Mouse (Mus musculus): ENCODE measurements at regions not wholly inside any gene's neighbourhood (a gene's known extent, or its start where the extent isn't known, plus 50 kb on each side); places are given as distances from the start of the nearest gene placed in this dataset.

DNA sequence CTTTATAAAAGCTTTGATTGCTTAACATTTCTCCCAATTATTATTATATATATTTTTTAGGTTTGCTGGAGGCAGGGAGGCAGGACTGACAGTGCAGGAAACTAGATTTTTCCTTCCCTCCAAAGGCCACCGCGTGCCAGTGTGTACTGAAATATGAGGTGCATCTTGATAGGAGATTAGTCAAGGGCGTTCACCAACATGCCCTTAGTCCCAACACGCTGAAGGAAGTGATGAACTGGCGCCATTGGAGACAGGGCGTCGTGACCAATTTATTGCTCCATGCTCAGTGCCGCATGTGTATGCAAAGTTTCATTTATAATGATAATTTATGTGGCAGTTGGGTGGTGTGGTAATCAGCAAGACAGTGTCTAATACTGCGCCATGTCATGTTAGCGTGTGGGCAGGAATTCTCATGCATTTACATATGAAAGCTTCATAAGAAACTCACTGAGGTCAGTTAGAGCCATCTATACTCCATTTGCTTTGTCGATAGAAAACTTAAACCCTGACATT lies 66.2 kb downstream of the Isl1 start:
- no peak for DNase-seq (ENCODE audit: low spot score)

DNA sequence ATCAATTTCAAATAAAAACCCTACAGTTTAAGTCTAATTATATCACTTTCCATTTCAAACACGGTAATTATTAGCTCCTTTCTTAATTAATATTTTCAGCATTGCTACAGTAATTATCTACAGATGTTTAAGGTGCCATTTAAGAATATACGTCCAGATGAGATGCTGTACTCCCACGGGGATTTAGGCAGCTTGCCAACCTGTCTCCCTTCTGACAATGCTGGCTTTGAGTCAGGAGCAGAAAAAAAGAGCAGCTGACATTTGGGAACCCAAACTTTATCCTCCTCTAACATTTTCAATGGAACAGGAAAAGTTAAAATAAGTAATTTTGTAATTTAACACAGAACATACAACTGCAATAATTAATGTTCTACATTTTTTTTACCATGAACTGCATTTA lies 94.4 kb downstream of the Isl1 start:
- DNase-seq (ENCODE audit: low spot score), result no peak

DNA sequence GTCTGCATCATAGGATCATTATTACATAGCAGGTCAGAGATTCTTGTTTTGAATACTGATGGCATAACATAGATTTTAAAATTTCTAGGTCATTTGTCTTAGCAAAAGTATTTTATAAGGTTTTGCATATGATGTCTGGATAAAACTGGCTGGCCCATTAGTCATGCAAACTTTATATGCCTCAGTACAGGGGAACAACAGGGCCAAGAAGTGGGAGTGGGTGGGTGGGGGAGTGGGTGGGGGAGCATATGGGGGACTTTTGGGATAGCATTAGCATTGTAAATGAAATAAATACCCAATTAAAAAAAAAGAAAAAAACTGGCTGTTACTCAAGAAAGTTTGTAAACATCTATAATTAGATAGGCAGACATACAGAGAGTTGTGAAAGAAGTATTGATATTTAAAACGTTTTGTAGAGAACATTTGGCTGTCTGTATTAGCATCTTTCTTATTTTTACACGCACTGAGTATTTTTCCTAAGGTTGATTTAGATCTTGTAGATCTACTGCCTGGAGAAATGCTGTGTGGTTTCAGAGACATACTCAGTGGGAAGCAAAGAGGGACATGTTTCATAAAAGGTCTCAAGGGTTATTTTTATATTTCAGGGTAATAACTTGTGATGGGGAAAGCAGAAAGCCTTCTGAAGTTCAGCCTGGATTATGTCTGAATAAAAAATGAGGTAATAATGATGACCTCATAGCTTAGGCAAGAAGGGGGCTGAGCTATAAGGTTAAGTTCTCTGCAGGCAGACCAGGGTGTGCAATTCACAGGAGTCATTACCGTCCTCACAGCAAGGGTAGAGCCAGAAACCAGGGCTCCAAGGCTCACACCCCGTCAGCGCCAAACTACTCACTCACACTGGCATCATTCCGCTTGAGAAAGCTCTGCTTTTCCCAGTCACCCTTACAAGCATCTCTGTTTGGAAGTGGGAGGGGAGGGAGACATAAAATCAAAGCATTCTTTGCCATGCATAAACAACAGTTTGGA lies 95.4 kb downstream of the Isl1 start:
- DNase-seq (ENCODE audit: low spot score), result no peak

DNA sequence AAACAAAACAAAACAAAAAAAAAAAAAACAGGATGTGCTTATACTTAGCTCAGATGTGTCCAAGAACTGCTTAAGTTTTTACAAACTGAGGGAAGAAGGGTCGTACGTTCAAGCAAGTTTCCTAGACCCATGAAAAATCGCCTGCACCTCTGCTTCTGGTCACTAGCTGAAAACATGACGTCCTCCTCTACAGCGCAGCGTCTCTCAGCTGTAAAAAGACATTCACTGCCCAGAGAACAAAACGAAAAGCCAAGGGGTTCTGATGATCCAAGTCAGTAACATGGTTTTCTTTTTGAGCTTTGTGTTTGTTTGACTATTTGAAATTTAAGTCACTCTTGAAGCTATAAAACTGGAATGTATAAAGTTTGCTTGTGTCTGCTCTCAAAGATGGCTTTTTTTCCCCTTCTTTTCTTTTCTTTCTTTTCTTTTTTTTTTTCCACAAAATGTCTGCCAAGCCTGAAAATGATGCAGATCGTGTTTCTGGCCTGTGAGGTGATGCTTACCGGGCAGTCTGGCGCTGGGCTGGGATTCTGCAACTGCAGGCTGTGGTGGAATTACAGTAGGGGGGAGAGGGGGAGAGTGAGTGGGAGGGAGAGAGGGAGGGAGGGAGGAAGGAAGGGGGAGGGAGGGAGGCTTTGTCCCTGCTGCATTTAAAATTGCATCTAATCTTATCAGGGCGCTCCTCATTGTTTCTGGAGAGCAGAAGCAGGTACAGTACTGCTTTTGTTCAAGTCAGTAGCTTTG lies 108.1 kb downstream of the Isl1 start:
- DNase-seq (ENCODE audit: low spot score), result peak; percentile 10

DNA sequence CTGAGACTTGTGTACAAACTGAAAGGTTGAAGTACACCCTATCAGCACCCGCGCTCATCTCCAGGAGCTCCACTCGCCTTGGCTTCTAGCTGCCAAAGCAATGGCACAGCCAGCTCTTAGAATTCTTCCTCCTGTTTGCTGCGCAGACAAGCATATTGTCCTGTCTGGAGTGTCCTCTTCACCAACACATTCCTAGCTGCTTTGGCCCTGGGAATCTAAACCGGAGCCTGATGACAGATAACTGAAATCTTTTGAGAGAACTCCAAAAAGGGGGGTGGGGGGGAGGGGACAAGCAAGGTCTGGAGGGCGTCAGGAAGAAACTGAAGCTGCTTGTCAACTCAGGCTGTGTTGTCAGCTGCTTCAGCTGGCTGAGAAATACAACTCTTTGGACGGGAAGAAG lies 122.4 kb downstream of the Isl1 start:
- DNase-seq (ENCODE audit: low spot score), result no peak

DNA sequence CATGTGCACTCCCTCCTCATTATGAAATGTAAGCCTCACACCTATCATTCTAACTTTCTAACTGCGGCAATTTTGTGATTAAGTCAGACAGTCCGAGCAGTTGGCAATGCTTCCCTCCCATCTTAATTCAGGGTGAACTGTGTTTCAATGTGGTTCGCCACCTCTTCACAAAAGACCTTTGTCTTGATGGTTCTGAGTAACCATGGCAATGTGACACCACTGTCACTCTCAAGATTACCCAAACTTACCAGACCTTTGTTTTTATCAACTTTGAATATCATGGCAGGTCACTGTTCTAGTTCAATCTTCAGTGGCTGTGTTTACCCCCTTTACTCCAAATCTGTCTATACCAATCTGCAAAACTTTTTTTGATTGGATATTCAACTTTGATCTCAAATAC lies 131.7 kb downstream of the Isl1 start:
- DNase-seq (ENCODE audit: low spot score), result no peak

DNA sequence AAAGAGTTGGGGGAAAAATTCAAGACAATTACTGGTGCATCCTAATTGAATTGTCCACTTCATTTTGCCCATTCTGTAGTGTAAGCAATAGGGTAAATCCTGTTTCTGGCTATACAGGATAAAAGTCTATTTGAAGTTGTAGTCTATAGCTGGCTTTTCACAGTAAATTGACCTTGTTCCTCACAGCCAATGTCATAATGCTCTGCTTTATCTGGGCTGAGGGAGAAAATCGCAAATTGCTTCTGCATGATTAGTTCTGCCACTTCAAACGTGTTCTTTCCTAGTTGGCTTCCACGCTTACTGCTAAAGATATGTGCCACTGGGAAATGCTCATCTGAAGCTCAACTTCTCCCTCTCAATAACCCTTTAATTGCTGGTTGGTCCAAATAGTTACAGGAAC lies 134.5 kb downstream of the Isl1 start:
- no peak for DNase-seq (ENCODE audit: low spot score)

DNA sequence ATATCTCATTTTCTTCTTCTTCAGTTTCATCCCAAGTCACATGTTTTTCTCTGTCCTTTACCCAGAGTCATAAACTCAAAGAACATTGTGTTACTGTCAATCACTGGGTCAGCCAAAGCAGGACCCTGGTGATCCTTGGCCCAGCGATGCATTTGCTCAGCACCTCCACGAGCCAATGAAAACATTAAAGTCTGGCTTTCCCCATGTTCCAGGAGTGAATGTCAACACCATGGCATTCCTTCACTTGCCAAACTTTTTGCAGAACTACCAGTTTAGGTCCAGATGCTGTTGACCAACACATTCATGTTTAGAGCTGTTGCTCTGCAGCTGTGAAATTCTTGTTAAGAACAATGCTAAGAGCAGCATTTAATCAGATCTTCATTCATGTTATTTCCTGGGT lies 135.6 kb downstream of the Isl1 start:
- no peak for DNase-seq (ENCODE audit: low spot score)

DNA sequence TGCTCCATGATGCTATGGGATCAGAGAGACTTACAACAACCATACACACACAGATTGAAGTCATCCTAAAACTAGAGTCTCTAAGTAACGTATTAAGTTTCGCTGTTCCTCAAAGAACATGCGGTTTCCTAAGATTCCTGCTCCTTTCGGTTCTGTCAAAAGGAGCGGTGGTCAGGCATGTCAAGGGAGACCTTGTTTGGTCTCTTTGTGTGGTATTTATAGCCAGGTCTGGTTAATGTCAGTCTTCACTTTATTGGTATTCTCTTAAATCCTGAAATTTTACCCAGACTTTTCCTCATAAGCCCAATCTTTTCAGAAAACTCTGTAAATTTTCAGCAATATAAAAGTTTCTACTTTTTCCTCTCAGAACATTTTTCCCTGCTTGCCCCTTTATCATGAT lies 166.5 kb downstream of the Isl1 start:
- no peak for DNase-seq (ENCODE audit: low spot score)

DNA sequence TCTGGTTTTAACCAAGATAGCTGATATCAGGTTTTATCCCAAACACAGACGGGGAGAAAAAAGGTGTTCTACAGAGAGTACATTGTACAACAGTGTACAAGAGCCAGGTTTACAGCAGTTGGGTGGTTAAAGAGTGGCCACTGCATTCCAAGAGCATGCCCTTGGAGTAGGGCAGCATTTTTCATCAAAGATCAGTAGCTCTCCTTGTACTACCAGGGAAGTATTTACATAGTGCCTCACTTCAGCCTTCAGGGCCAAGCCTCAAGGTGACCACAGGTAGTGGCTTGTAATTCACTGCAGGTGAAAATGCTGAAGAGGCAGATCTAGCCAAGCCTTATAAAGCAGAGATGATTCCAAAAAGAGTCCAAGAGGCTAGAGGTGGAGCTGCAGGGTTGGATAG lies 190.8 kb downstream of the Isl1 start:
- DNase-seq (ENCODE audit: low spot score), result no peak

DNA sequence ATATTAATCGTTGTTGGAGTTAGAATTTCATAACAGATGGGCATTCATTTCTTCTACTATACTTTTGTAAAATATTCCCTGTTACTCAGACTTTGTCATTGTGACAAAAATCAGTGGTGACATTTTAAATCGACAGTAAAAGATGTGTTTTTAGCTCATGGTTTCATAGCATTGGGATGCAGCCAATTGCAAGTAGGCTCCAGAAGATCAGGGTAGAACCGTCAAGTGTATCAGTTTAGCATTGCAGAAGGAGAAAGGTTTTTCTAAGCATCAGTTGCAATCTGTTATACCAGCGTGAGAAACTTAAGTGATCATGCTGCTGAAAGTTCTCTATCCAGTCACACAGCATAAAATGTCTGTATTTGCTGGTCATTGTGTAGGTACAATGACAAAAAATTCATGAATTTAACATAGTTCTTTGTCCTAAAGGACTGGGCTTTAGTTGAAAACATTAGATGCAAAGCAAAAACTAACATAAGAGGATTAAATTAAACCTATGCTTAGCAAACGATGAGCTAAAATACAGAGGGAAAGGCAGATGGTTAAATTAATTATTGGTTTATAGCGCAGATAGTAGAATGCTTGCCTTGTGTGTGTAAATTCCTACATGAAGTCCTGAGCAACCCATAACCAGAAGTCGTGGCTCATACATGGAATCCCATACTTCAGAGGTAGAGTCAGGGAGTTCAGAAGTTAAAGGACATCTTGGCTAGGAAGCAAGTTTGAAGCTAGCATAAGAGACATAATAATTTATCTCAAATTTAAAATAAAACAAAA lies 198.3 kb downstream of the Isl1 start:
- no peak for DNase-seq (ENCODE audit: low spot score)

DNA sequence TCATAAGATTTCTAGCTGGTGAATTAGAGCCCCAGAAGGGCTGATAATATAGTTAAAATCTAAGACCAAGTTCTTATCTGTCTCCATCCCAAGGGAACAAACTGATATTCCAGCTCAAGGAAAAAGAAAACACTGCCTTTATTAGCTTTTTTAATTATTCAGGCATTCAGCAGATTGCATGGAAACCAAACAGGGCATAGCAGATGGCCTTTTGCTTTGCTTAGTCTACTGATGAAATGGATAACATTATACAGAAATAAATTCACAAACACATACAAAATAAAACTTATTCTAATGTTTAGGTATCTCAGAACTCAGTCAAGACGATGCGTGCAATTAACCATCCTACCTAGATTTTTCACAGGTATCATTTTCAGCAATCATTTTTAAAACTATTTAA lies 198.9 kb downstream of the Isl1 start:
- DNase-seq (ENCODE audit: low spot score), result no peak

DNA sequence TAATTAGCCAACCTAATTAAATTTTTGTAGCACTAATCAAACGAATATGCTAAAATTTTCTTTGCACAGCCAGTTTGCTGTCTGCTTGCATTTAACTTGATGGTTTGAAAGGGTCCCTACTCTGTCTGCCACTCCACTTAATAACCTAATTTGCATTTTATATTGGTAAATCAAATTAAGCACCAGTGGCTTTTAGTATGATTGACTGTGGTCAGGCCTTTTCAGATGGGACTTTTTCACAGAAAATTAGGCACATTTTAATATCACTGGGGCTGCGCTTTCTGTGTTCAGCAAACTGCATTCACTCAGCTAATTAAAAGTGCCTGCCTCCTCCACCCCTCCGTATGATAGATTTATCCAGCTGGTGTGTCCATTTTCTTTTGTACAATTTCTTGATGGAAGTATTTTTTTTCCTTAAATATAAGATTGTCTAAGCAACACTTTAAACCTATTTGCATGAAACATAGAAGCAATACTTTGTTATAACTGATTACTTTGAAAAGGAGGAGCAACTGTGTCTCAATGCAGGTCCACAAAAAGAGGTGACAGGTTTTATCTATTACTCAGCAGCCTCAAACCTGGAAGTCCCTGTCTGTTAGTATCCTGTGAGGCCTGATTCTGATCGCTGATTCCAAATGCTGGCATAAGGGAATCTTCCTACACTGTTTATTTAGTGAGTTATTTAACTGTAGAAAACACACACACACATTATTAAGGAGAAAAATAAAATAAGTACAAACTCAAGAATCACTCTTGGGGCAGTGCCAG lies 221.8 kb downstream of the Isl1 start:
- DNase-seq (ENCODE audit: low spot score), result no peak

DNA sequence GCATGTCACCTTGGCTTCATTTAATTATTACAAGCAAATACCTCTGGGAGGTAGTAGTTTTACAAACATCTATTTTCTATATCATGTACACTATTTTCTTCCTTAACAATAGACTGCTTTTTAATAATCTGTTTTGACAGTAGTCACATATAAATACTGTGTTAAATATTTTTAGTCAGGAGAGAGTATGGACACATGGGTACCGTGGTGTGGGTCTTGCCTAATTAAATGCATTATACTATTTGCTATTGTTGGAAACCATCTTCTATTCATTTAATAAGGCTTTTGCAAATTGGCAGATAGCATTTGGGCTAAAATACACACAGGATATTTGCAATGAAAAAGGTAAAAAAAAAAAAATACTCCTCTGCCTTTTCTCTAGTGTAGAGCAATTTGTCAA lies 222.3 kb downstream of the Isl1 start:
- no peak for DNase-seq (ENCODE audit: low spot score)

DNA sequence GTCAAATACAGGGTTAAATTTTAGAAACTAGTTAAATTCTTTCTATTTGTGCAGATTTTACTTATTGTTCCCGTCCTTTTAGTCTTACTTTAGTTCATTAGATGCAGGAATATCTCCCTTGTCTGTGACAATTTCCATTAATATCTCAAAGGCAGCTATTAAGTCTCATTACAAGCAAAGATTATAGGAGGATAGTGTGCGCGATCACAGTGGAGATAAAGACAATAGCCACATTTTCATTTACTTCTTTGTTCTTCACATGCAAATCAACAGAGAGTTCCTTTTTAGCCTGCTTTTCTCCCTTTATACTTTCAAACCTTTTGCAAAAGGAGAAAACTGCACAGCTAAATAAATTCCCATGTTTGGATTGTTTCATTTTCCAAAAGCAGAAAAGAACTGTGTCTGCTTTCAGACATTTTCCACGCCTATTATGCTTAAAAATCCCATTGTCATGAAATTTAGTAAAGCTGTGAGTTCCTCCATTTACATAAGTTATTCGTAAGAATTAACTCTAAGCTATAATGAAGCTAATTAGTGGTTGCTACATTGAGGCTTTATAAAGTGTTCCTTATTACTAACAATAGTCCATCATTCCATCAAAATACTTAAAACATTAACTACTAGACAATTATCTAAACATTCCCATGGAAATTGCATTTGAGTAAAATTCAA lies 252.4 kb downstream of the Isl1 start:
- no peak for DNase-seq (ENCODE audit: low spot score)

DNA sequence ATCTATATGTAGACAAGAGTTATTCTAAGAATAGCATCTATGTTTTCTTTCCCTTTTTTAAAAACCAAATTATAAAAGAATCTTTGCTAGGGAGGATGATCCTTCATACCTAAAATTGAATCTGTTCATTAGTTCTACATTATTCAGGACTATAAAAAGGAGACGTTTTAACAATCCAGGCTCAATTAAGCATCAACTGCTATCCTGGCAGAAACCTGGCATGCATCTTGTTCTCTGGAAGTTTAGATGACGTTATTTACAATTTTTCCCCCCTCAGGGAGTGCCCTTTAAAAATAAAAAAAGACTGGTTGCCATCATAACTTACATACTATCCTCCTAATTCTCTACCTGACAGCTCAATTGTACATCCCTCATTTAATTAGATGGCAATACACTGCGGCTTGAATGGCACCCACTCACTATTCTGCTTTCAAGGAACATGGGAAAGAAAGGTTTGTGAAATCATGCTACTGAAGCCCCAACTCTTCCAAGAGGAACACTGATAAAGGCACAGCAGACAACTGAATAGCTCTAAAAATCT lies 253.3 kb downstream of the Isl1 start:
- DNase-seq (ENCODE audit: low spot score), result no peak

DNA sequence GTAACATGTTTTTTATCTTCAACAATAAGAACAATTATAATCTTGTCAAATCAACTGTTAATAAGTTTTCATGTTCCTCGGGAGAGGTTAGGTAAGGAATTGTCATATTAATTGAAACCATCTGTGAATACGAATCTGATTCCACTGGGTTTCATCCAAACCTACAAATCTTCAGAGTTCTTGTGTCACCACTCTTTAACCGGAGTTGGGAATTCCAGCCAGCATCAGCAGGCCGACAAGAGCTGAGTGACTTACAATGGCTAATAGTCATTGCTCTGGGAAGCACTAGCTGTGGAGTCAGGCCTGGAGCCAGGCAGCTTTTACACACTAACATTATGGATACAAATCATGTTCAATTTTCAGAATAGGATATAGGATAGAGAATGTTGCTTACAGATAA lies 273.3 kb downstream of the Isl1 start:
- no peak for DNase-seq (ENCODE audit: low spot score)

DNA sequence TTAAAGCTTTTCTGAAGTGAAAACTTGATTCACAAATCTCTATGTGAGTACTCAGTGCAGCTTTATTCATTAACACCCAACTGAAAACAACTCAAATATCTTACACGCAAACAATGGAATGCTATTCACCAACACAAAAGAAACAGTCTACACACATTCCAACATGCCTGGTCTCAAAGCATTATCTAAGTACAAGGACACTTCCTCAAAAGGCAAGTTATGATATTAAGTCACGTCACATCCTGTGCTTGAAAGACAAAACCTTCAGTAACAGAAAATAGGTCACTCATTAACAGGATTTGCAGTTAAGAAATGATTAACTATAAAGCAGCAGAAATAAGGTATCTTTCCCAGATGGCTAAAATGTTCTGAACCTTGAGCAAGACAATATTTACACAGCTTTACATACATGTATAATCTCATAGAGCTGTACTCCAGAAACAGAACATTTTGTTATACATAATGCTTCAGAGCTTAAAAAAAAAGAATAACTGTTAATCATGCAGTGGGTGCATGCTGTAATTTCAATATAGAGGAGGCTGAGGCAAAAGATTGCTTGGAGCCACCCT lies 279.3 kb downstream of the Isl1 start:
- DNase-seq (ENCODE audit: low spot score), result no peak

DNA sequence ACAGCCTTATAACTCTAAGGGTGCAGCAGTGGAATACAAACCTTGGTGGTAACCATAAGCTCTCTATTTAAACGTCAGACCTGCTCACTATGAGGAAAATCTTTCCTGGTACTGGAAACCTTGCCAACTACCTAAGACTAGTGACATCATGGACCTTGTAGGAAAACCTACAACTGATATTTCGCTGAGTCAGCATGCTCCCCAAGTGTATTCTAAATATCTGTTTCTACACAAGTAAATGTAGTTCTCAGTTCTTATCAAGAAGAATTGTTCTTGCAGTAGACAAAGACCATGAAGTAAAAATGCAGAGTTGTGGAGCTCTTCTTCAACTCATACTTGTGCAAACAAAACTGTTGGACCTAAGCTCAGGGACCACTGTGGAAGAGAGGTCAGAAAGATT lies 280.9 kb downstream of the Isl1 start:
- no peak for DNase-seq (ENCODE audit: low spot score)

DNA sequence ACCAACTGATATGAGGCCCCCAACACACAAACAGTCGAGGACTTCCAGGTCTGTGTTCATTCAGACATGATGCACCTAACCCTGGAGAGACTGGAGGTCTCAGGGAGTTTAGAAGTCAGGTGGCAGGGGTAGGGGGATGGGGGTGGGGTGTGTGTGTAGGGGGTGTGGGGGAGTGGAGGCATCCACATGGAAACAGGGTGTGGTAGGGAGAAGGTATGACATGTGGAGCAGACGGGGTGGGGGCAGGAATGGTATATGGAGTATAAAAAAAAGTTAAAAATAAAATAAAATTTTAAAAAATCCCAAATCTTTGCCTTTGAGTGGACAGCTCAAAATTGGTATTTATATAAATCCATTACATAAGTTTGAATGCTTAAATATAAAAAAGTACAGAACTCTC lies 282.3 kb downstream of the Isl1 start:
- no peak for DNase-seq (ENCODE audit: low spot score)

Measured in testis, postnatal 14 days (tissue).